Mouse (Mus musculus) limb, embryonic 14.5 days (tissue): ENCODE measurements around the gene Tbxas1. TPM values are rescaled to one million over a fixed set of nuclear protein-coding genes. Genes with fewer than 3 reads are reported as not detected.

Source experiments
- ATAC-seq: fragments of 200-750 bp; cut with Nextera tagmentation; 2 replicates; pipeline ENCODE4 v1.8.0; 2017; ENCODE audit warnings: low read depth, moderate number of reproducible peaks, moderate TSS enrichment; ENCODE audit not compliant: low FRiP score
- DNase-seq: peaks from one replicate; pipeline ENCODE4 v3.0.0-alpha.2; 2015; ENCODE audit warnings: low spot score
- H3K27ac ChIP-seq: fragments of 300-500 bp; sonication (generic); replicated peaks from 2 replicates; pipeline ENCODE4 v1.5.1; 2014; ENCODE audit warnings: low read depth, mild to moderate bottlenecking, low read length, moderate library complexity, mixed read lengths
- H3K27me3 ChIP-seq: fragments of 300-500 bp; sonication (generic); 2 replicates; pipeline ENCODE4 v1.6.1; 2014; ENCODE audit warnings: low read length, mixed read lengths; ENCODE audit not compliant: control insufficient read depth, insufficient read depth
- H3K36me3 ChIP-seq: fragments of 300-500 bp; sonication (generic); 2 replicates; pipeline ENCODE4 v1.6.1; 2014; ENCODE audit warnings: mild to moderate bottlenecking, low read length, moderate library complexity, mixed read lengths; ENCODE audit not compliant: control insufficient read depth, insufficient read depth
- H3K4me1 ChIP-seq: fragments of 300-500 bp; sonication (generic); 2 replicates; pipeline ENCODE4 v1.6.1; 2014; ENCODE audit warnings: antibody characterized with exemption, low read length, mixed read lengths; ENCODE audit not compliant: control insufficient read depth, insufficient read depth
- H3K4me2 ChIP-seq: fragments of 300-500 bp; sonication (generic); replicated peaks from 2 replicates; pipeline ENCODE4 v1.6.1; 2014; ENCODE audit warnings: low read depth, mild to moderate bottlenecking, low read length, moderate library complexity; ENCODE audit not compliant: severe bottlenecking
- H3K4me3 ChIP-seq: fragments of 300-500 bp; sonication (generic); replicated peaks from 2 replicates; pipeline ENCODE4 v1.5.1; 2014; ENCODE audit warnings: low read length
- H3K9ac ChIP-seq: fragments of 300-500 bp; sonication (generic); 2 replicates; pipeline ENCODE4 v1.6.1; 2014; ENCODE audit warnings: mild to moderate bottlenecking, low read depth, low read length, moderate library complexity; ENCODE audit not compliant: severe bottlenecking
- H3K9me3 ChIP-seq: fragments of 300-500 bp; sonication (generic); 2 replicates; pipeline ENCODE4 v1.6.1; 2016; ENCODE audit warnings: low read length; ENCODE audit not compliant: control insufficient read depth
- POLR2A ChIP-seq: fragments of 200-500 bp; IDR thresholded peaks from 2 replicates; pipeline ENCODE4 v1.8.0; 2012; ENCODE audit warnings: inconsistent platforms, mild to moderate bottlenecking, moderate library complexity, borderline replicate concordance; ENCODE audit not compliant: insufficient read depth, insufficient read length; ENCODE audit errors: extremely low read depth
- WGBS: fragments of 180-500 bp; shearing (Covaris S2); extraction: QIAGEN DNeasy Blood & Tissue Kit; methylation state at CpG from one replicate; pipeline ENCODE4 v1.1.7; 2014; 5-methylcytosine and 5-hydroxymethylcytosine counted together
- polyA plus RNA-seq, 2 experiments: library from polyadenylated mRNA; depleted of rRNA in 1 of 2; stranded (reverse) in 1 of 2; unstranded in 1 of 2; fragments of >200 nt; fragmentation: Nextera tagmentation in 1 of 2; extraction: Ambion mirVana in 1 of 2; gene quantifications; 2 replicates each; pipeline versions ENCODE4 v1.2.1 to v1.2.3; 2012 to 2014

Gene Tbxas1
- polyA plus RNA-seq, 2 experiments, result 1.8 to 2.6 TPM

DNA sequence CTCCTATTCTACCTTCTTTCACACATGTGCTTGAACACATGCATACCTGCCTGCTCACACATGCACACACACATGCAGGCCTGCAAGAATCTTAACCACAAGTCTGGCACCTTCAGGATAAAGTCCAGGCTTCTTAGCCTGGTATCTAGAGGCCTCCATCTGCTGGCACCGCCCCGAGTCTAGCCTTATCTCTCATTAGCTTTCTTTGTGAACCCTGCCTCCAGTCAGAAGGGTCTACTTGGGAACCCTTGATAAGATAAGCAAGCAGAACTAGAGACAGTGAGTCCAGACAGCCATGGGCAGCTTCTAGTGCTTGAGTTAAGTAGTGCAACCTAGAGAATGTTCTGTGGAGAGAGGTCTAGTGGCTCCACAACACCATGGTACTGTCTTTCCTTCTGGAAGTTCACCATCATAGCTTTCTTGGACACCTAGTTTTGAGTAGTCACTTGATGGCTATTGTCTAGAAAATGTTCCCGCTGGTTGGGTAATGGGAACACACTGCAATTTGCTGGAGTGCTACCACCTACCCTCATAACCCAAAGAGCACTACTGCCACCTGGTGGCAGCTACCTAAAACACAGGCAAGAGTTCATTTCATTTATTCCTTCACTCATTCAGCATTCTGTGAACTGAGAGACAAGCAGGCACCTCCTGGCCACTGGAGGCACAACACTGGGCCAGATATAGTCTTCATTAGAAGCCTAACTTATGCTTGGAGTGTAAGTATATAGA lies 35.8 kb downstream of the Tbxas1 start:
- Histone ChIP-seq H3K4me3 (no peak overlapping the region), H3K4me1 (peaks cover 7% of the 10 kb centered on the region), H3K27ac (no peak overlapping the region), H3K9me3 (no peaks in the 10 kb centered on the region), H3K9ac (no peak overlapping the region), H3K4me2 (no peak overlapping the region), H3K27me3 (no peaks in the 10 kb centered on the region), H3K36me3 (no peaks in the 10 kb centered on the region)
- 67% methylated on average over 3 of the region's 3 CpGs for WGBS
- no peak for TF ChIP-seq POLR2A
- peak; percentile 38 for DNase-seq
- ATAC-seq, result no peak

DNA sequence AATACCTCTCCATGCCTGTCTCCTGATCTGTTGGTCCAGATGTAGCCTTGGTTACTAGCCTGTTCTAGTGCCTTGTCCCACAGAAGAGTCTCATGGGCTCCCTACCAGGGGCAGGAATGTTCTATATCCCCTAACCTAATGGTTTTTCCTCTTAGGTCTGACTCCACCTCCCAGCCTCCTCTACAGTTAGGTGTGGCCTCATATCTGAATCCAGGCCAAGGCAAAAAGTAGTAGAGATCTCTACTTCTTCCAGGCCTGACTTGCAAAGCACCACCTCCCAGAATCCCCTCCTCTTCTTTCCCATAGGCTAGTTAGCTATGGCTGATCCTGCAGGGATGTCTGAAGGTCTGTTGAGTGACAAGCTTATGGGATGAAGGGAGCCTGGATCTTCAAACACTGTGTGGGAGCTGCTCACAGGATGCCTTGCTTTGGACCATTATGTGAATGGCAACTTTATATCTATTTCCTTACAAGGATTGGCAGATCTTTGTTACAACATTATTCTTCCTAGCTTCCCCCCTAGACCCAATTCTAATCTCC lies 37.0 kb downstream of the Tbxas1 start:
- Histone ChIP-seq H3K36me3 (no peaks in the 10 kb centered on the region), H3K9me3 (no peaks in the 10 kb centered on the region), H3K27ac (no peak overlapping the region), H3K4me2 (no peak overlapping the region), H3K4me3 (no peak overlapping the region), H3K4me1 (peaks cover 10% of the 10 kb centered on the region), H3K27me3 (no peaks in the 10 kb centered on the region), H3K9ac (no peak overlapping the region)
- no peak for TF ChIP-seq POLR2A
- DNase-seq, result no peak
- ATAC-seq, result no peak

DNA sequence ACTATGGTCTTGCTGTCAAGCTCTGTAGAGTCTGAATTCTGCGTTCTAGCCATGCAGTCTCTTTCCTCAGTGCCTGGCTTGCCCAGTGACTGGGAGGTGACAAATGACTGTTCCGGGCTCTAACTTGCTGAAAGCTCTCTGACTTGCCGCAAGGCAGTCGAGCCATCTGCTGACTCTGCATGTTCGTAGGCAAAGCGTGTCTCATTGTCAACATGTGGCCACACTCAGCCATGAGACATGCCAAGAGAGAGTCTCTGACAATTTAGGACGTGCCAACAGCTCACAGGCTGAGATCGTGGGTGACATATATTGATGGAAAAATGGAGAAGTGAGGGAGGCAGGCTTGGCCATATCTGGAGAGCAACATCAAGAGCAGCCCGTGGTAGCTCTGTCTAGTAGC lies 37.6 kb downstream of the Tbxas1 start:
- no peak for DNase-seq
- Histone ChIP-seq H3K4me3 (no peak overlapping the region), H3K27ac (no peak overlapping the region), H3K9me3 (no peaks in the 10 kb centered on the region), H3K4me2 (no peak overlapping the region), H3K27me3 (no peaks in the 10 kb centered on the region), H3K36me3 (no peaks in the 10 kb centered on the region), H3K9ac (no peak overlapping the region), H3K4me1 (peaks cover 10% of the 10 kb centered on the region)
- no peak for TF ChIP-seq POLR2A
- ATAC-seq, result no peak
- WGBS, result 87% methylated on average over 9 of the region's 9 CpGs

DNA sequence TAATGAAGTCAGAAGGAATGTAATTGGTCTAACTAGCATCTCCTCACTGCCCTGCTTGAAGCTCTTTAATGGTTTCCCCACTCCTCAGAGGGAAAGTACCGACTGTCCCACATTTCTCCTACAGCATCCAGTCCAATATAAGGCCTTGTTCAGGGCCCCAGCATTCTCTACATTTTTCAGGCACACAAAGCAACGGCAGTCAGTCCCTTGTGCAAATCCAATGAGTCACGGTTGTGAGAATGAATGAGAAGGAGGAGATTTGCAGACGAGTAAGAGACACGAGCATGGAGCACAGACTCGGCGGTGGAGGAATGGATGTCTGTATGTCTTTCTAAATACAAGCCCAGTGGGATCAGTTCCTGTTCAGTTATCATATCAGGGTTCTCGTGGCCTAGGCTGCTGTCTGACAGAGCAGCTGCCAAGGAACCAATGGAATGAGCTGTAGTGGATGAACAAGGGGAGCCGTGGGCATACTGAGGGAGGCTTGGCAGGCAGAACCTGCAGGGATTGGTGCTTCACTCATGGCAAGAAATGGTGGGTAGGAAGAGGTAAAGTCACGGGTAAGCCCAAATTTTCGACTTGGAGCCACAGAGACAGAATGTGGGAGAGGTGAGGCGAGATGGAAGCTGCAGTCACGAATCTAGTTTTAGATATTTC lies 38.3 kb downstream of the Tbxas1 start:
- no peak overlapping the region for H3K4me2 ChIP-seq
- WGBS, result 72% methylated on average over 13 of the region's 13 CpGs
- peaks cover 10% of the 10 kb centered on the region for H3K4me1 ChIP-seq
- no peak overlapping the region for H3K9ac ChIP-seq
- no peaks in the 10 kb centered on the region for H3K9me3 ChIP-seq
- DNase-seq (no peak), ATAC-seq (no peak)
- no peak overlapping the region for H3K27ac ChIP-seq
- H3K4me3 ChIP-seq, result no peak overlapping the region
- H3K27me3 ChIP-seq, result no peaks in the 10 kb centered on the region
- TF ChIP-seq POLR2A, result no peak
- H3K36me3 ChIP-seq, result no peaks in the 10 kb centered on the region

DNA sequence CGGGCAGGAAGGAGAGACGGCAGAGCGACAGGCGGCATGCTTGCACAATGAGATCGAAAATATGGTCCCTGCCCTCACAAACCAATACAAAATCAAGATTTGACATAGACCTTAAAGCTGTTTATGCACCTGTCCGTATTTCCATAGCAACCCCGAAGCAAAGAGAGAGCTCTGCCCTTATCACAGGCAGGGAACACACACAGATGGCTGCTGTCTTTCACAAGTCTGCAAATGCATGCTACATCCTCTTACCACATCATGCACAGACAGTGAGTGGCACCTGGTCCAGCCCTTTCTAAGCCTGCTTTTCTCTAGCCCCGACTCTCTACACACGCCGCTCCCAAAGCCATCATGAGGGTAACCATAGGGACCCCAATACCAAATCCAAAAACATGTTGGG lies 39.0 kb downstream of the Tbxas1 start:
- H3K4me2 ChIP-seq, result no peak overlapping the region
- H3K27ac ChIP-seq, result no peak overlapping the region
- no peaks in the 10 kb centered on the region for H3K9me3 ChIP-seq
- 88% methylated on average over 10 of the region's 10 CpGs for WGBS
- no peak overlapping the region for H3K9ac ChIP-seq
- H3K36me3 ChIP-seq, result no peaks in the 10 kb centered on the region
- H3K4me3 ChIP-seq, result no peak overlapping the region
- peaks cover 10% of the 10 kb centered on the region for H3K4me1 ChIP-seq
- ATAC-seq, result no peak
- H3K27me3 ChIP-seq, result no peaks in the 10 kb centered on the region
- TF ChIP-seq POLR2A, result no peak
- DNase-seq, result no peak
